Mouse (Mus musculus): ENCODE measurements around the gene Fam129a. TPM values are rescaled to one million over a fixed set of nuclear protein-coding genes. Genes with fewer than 3 reads are reported as not detected.

Gene Fam129a
- polyA plus RNA-seq, 1 experiment from 2014 or later = 4.7 TPM

GRCm38 (mm10) chr1:151660883-151661282, 89.9 kb downstream of the Fam129a start:
- no peak overlapping the region for H3K9ac ChIP-seq
- H3K4me1 ChIP-seq = no peaks in the 10 kb centered on the region
- H3K9me3 ChIP-seq = no peaks in the 10 kb centered on the region
- no peak overlapping the region for H3K4me3 ChIP-seq
- no peaks in the 10 kb centered on the region for H3K27me3 ChIP-seq (replicated peaks)
- no peaks in the 10 kb centered on the region for H3K36me3 ChIP-seq
- 90% methylated on average over 6 of the region's 6 CpGs for WGBS
- no peak overlapping the region for H3K27ac ChIP-seq
- no peak overlapping the region for H3K4me2 ChIP-seq (replicated peaks)
- ATAC-seq (ENCODE audit: low FRiP score, low read depth) = no peak

- 86% methylated on average over 7 of the region's 7 CpGs for WGBS
- ATAC-seq (ENCODE audit: low FRiP score, low read depth) = no peak
- no peak overlapping the region for H3K9ac ChIP-seq
- H3K27me3 ChIP-seq (replicated peaks) = no peaks in the 10 kb centered on the region
- no peaks in the 10 kb centered on the region for H3K9me3 ChIP-seq
- no peaks in the 10 kb centered on the region for H3K4me1 ChIP-seq
- H3K4me3 ChIP-seq = no peak overlapping the region
- no peaks in the 10 kb centered on the region for H3K36me3 ChIP-seq
- H3K27ac ChIP-seq = no peak overlapping the region
- no peak overlapping the region for H3K4me2 ChIP-seq (replicated peaks)
Measured at GRCm38 (mm10) chr1:151661684-151662439, 90.9 kb downstream of the Fam129a start.

- no peaks in the 10 kb centered on the region for H3K9me3 ChIP-seq
- ATAC-seq (ENCODE audit: low FRiP score, low read depth) = no peak
- no peak overlapping the region for H3K4me3 ChIP-seq
- H3K4me1 ChIP-seq = no peaks in the 10 kb centered on the region
- no peak overlapping the region for H3K27ac ChIP-seq
- no peak overlapping the region for H3K4me2 ChIP-seq (replicated peaks)
- H3K27me3 ChIP-seq (replicated peaks) = no peaks in the 10 kb centered on the region
- 74% methylated on average over 6 of the region's 6 CpGs for WGBS
- H3K9ac ChIP-seq = no peak overlapping the region
- no peaks in the 10 kb centered on the region for H3K36me3 ChIP-seq
Measured at GRCm38 (mm10) chr1:151662958-151663357, 92.0 kb downstream of the Fam129a start.

GRCm38 (mm10) chr1:151664384-151664783, 93.4 kb downstream of the Fam129a start:
- Histone ChIP-seq H3K9me3 (no peaks in the 10 kb centered on the region), H3K9ac (no peak overlapping the region), H3K27me3 (replicated peaks) (no peaks in the 10 kb centered on the region), H3K36me3 (no peaks in the 10 kb centered on the region), H3K4me2 (replicated peaks) (no peak overlapping the region), H3K4me3 (no peak overlapping the region), H3K4me1 (no peaks in the 10 kb centered on the region), H3K27ac (no peak overlapping the region)
- no peak for ATAC-seq (ENCODE audit: low FRiP score, low read depth)
- 92% methylated on average over 10 of the region's 10 CpGs for WGBS

GRCm38 (mm10) chr1:151664837-151665431, 93.9 kb downstream of the Fam129a start:
- H3K9me3 ChIP-seq = no peaks in the 10 kb centered on the region
- no peaks in the 10 kb centered on the region for H3K27me3 ChIP-seq (replicated peaks)
- WGBS = 86% methylated on average over 7 of the region's 7 CpGs
- no peaks in the 10 kb centered on the region for H3K4me1 ChIP-seq
- ATAC-seq (ENCODE audit: low FRiP score, low read depth) = no peak
- no peak overlapping the region for H3K9ac ChIP-seq
- H3K4me3 ChIP-seq = no peak overlapping the region
- no peak overlapping the region for H3K27ac ChIP-seq
- H3K36me3 ChIP-seq = no peaks in the 10 kb centered on the region
- no peak overlapping the region for H3K4me2 ChIP-seq (replicated peaks)

GRCm38 (mm10) chr1:151667351-151668074, 96.5 kb downstream of the Fam129a start:
- Histone ChIP-seq H3K27ac (no peak overlapping the region), H3K27me3 (replicated peaks) (no peaks in the 10 kb centered on the region), H3K4me2 (replicated peaks) (no peak overlapping the region), H3K36me3 (no peaks in the 10 kb centered on the region), H3K9me3 (no peaks in the 10 kb centered on the region), H3K4me1 (no peaks in the 10 kb centered on the region), H3K4me3 (no peak overlapping the region), H3K9ac (no peak overlapping the region)
- 90% methylated on average over 10 of the region's 10 CpGs for WGBS
- no peak for ATAC-seq (ENCODE audit: low FRiP score, low read depth)

- H3K9ac ChIP-seq = no peak overlapping the region
- no peaks in the 10 kb centered on the region for H3K9me3 ChIP-seq
- no peak overlapping the region for H3K27ac ChIP-seq
- WGBS = 88% methylated on average over 9 of the region's 9 CpGs
- H3K4me3 ChIP-seq = no peak overlapping the region
- H3K4me2 ChIP-seq (replicated peaks) = no peak overlapping the region
- H3K36me3 ChIP-seq = no peaks in the 10 kb centered on the region
- ATAC-seq (ENCODE audit: low FRiP score, low read depth) = no peak
- no peaks in the 10 kb centered on the region for H3K4me1 ChIP-seq
- H3K27me3 ChIP-seq (replicated peaks) = no peaks in the 10 kb centered on the region
Measured at GRCm38 (mm10) chr1:151670006-151670591, 99.1 kb downstream of the Fam129a start.

GRCm38 (mm10) chr1:151675684-151676083, 104.7 kb downstream of the Fam129a start:
- no peaks in the 10 kb centered on the region for H3K27me3 ChIP-seq (replicated peaks)
- no peaks in the 10 kb centered on the region for H3K36me3 ChIP-seq
- no peak for ATAC-seq (ENCODE audit: low FRiP score, low read depth)
- no peak overlapping the region for H3K9ac ChIP-seq
- 61% methylated on average over 5 of the region's 5 CpGs for WGBS
- no peak overlapping the region for H3K4me3 ChIP-seq
- H3K4me1 ChIP-seq = no peaks in the 10 kb centered on the region
- H3K9me3 ChIP-seq = no peaks in the 10 kb centered on the region
- no peak overlapping the region for H3K4me2 ChIP-seq (replicated peaks)
- no peak overlapping the region for H3K27ac ChIP-seq

GRCm38 (mm10) chr1:151677185-151677809, 106.3 kb downstream of the Fam129a start:
- Histone ChIP-seq H3K27ac (no peak overlapping the region), H3K27me3 (replicated peaks) (no peaks in the 10 kb centered on the region), H3K9me3 (no peaks in the 10 kb centered on the region), H3K36me3 (no peaks in the 10 kb centered on the region), H3K4me2 (replicated peaks) (no peak overlapping the region), H3K9ac (no peak overlapping the region), H3K4me3 (no peak overlapping the region), H3K4me1 (no peaks in the 10 kb centered on the region)
- ATAC-seq (ENCODE audit: low FRiP score, low read depth) = no peak
- 42% methylated on average over 3 of the region's 4 CpGs for WGBS

GRCm38 (mm10) chr1:151677975-151678374, 107.0 kb downstream of the Fam129a start:
- 65% methylated on average over 4 of the region's 4 CpGs for WGBS
- Histone ChIP-seq H3K27ac (no peak overlapping the region), H3K4me3 (no peak overlapping the region)

GRCm38 (mm10) chr1:151679153-151679552, 108.2 kb downstream of the Fam129a start:
- Histone ChIP-seq H3K9ac (no peak overlapping the region), H3K4me2 (replicated peaks) (no peak overlapping the region), H3K36me3 (no peaks in the 10 kb centered on the region), H3K27me3 (replicated peaks) (no peaks in the 10 kb centered on the region), H3K4me1 (no peaks in the 10 kb centered on the region), H3K27ac (no peak overlapping the region), H3K4me3 (no peak overlapping the region), H3K9me3 (no peaks in the 10 kb centered on the region)
- 91% methylated on average over 7 of the region's 7 CpGs for WGBS
- no peak for ATAC-seq (ENCODE audit: low FRiP score, low read depth)

More at GRCm38 (mm10) chr1:151677975-151678374, 107.0 kb downstream of the Fam129a start:
- Histone ChIP-seq H3K9ac (no peak overlapping the region), H3K4me1 (no peaks in the 10 kb centered on the region), H3K4me2 (replicated peaks) (no peak overlapping the region), H3K27me3 (replicated peaks) (no peaks in the 10 kb centered on the region), H3K9me3 (no peaks in the 10 kb centered on the region), H3K36me3 (no peaks in the 10 kb centered on the region)
- ATAC-seq (ENCODE audit: low FRiP score, low read depth) = no peak

Data from neural tube, embryonic 12.5 days (tissue).